Mouse (Mus musculus): ENCODE measurements around the gene Ifit1bl1.

- no peak for TF ChIP-seq POLR2A (IDR thresholded peaks at IDR 0.05; ENCODE audit: low read depth, low read length)
- TF ChIP-seq CTCF (IDR thresholded peaks at IDR 0.05; ENCODE audit: extremely low read depth, insufficient read length, insufficient replicate concordance, low read depth, low read length), result no peak
Observed at GRCm38 (mm10) chr19:34627496-34627895, 25.7 kb upstream of the Ifit1bl1 start.

Data from small intestine, adult 2 months (tissue).